Mouse (Mus musculus) forebrain, embryonic 13.5 days (tissue): Measurements from ENCODE around the gene Rrp12. TPM values are rescaled to one million over a fixed set of nuclear protein-coding genes. Genes with fewer than 3 reads are reported as not detected.
A peak's percentile ranks its signal among the peaks of the same experiment; 100 is the strongest.

Source experiments
- ATAC-seq: fragments of 200-750 bp; cut with Nextera tagmentation; 2 replicates; pipeline ENCODE4 v1.8.0; 2017
- H3K27ac ChIP-seq: fragments of 300-500 bp; sonication (generic); 2 replicates; pipeline ENCODE4 v1.5.1; 2015; ENCODE audit warnings: inconsistent platforms, mild to moderate bottlenecking, moderate library complexity
- H3K27me3 ChIP-seq: fragments of 300-500 bp; sonication (generic); 2 replicates; pipeline ENCODE4 v1.6.1; 2015; ENCODE audit warnings: mild to moderate bottlenecking, inconsistent platforms
- H3K36me3 ChIP-seq: fragments of 300-500 bp; sonication (generic); 2 replicates; pipeline ENCODE4 v1.6.1; 2015; ENCODE audit warnings: mild to moderate bottlenecking, inconsistent platforms; ENCODE audit not compliant: poor library complexity, severe bottlenecking
- H3K4me1 ChIP-seq: fragments of 300-500 bp; sonication (generic); 2 replicates; pipeline ENCODE4 v1.6.1; 2015; ENCODE audit warnings: inconsistent platforms
- H3K4me2 ChIP-seq: fragments of 300-500 bp; sonication (generic); 2 replicates; pipeline ENCODE4 v1.6.1; 2015; ENCODE audit warnings: inconsistent platforms, mild to moderate bottlenecking, moderate library complexity
- H3K4me3 ChIP-seq: fragments of 300-500 bp; sonication (generic); 2 replicates; pipeline ENCODE4 v1.5.1; 2015; ENCODE audit warnings: mild to moderate bottlenecking, inconsistent platforms
- H3K9ac ChIP-seq: fragments of 300-500 bp; sonication (generic); 2 replicates; pipeline ENCODE4 v1.6.1; 2015; ENCODE audit warnings: mild to moderate bottlenecking, inconsistent platforms
- H3K9me3 ChIP-seq: fragments of 300-500 bp; sonication (generic); replicated peaks from 2 replicates; pipeline ENCODE4 v1.6.1; 2016; ENCODE audit warnings: inconsistent platforms
- WGBS: fragments of 180-500 bp; shearing (Covaris S2); methylation state at CpG from one replicate; pipeline ENCODE4 v1.1.7; 2015; 5-methylcytosine and 5-hydroxymethylcytosine counted together
- polyA plus RNA-seq: library from polyadenylated mRNA; unstranded; fragments of >200 nt; fragmentation: Nextera tagmentation; extraction: Ambion mirVana; gene quantifications from 2 replicates; pipeline ENCODE4 v1.2.1, GENCODE M21; 2015

The Rrp12 gene
- 15.8 and 18.1 TPM in 2 replicates for polyA plus RNA-seq

GRCm38 (mm10) chr19:41895460-41896318 lies at the start of gene Rrp12:
TSS of gene Rrp12 (minus strand) at chr19:41896173.
- H3K9me3 ChIP-seq = no peaks in the 10 kb centered on the region
- H3K27ac ChIP-seq = no peak within 1 kb of the TSS
- no peaks in the 10 kb centered on the region for H3K27me3 ChIP-seq
- H3K9ac ChIP-seq = peak within 1 kb of the TSS; percentile 68
- peak within 1 kb of the TSS; percentile 83 for H3K4me2 ChIP-seq
- peak; percentile 99 for ATAC-seq
- peaks cover 7% of the 10 kb centered on the region for H3K36me3 ChIP-seq
- H3K4me3 ChIP-seq = peak within 1 kb of the TSS; percentile 91
- WGBS = 2% methylated on average over 46 of the region's 46 CpGs
- peaks cover 18% of the 10 kb centered on the region for H3K4me1 ChIP-seq

DNA sequence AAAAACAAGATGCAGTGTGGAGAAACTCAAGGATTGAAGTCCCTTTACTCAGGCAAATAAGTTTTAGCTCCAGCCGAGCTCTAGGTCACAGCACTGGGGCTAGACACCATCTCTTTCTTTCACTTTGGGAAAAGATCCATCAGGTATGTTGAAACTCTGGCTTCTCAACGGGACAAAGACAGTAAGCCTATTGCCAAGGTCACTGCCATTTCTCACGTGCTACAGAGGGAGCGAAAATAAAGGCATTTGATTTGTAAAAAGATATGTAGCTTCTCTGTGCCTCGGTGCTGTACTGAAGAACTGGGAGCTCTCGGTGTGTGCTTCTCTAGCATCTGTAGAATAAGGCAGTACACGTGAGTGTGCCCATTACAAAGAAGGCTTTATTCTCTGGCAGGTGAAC lies 47.9 kb upstream of the Rrp12 start:
- Histone ChIP-seq H3K4me2 (no peak overlapping the region), H3K9me3 (no peaks in the 10 kb centered on the region), H3K4me1 (no peaks in the 10 kb centered on the region), H3K27me3 (no peaks in the 10 kb centered on the region), H3K36me3 (peaks cover 96% of the 10 kb centered on the region), H3K4me3 (no peak overlapping the region), H3K9ac (no peak overlapping the region), H3K27ac (no peak overlapping the region)
- 90% methylated on average over 7 of the region's 7 CpGs for WGBS
- no peak for ATAC-seq

- H3K9me3 ChIP-seq = no peaks in the 10 kb centered on the region
- 95% methylated on average over 5 of the region's 5 CpGs for WGBS
- peaks cover 70% of the 10 kb centered on the region for H3K36me3 ChIP-seq
These were observed 42.6 kb upstream of the Rrp12 start for GRCm38 (mm10) chr19:41938539-41938938.

GRCm38 (mm10) chr19:41935921-41936320 lies 39.9 kb upstream of the Rrp12 start:
- H3K9ac ChIP-seq = no peak overlapping the region
- peaks cover 43% of the 10 kb centered on the region for H3K36me3 ChIP-seq
- H3K4me3 ChIP-seq = no peak overlapping the region
- no peak for ATAC-seq
- H3K9me3 ChIP-seq = no peaks in the 10 kb centered on the region
- H3K27ac ChIP-seq = no peak overlapping the region
- H3K4me1 ChIP-seq = peaks cover 23% of the 10 kb centered on the region
- no peaks in the 10 kb centered on the region for H3K27me3 ChIP-seq
- no peak overlapping the region for H3K4me2 ChIP-seq
- 88% methylated on average over 1 of the region's 1 CpGs for WGBS

More at GRCm38 (mm10) chr19:41938539-41938938, 42.6 kb upstream of the Rrp12 start:
- Histone ChIP-seq H3K27me3 (no peaks in the 10 kb centered on the region), H3K9ac (no peak overlapping the region), H3K4me2 (no peak overlapping the region), H3K4me1 (peaks cover 12% of the 10 kb centered on the region), H3K4me3 (no peak overlapping the region), H3K27ac (no peak overlapping the region)
- no peak for ATAC-seq

- ATAC-seq = no peak
- no peaks in the 10 kb centered on the region for H3K9me3 ChIP-seq
- peak overlapping the region; percentile 95 for H3K4me2 ChIP-seq
- H3K4me3 ChIP-seq = peak overlapping the region; percentile 95
- H3K36me3 ChIP-seq = peaks cover 38% of the 10 kb centered on the region
- WGBS = 39% methylated on average over 6 of the region's 6 CpGs
- peaks cover 23% of the 10 kb centered on the region for H3K4me1 ChIP-seq
- H3K27ac ChIP-seq = no peak overlapping the region; the same call in 1 of the 2 replicates
- no peaks in the 10 kb centered on the region for H3K27me3 ChIP-seq
- H3K9ac ChIP-seq = peak overlapping the region; percentile 84
These were observed 38.2 kb upstream of the Rrp12 start for GRCm38 (mm10) chr19:41934124-41934523.

DNA sequence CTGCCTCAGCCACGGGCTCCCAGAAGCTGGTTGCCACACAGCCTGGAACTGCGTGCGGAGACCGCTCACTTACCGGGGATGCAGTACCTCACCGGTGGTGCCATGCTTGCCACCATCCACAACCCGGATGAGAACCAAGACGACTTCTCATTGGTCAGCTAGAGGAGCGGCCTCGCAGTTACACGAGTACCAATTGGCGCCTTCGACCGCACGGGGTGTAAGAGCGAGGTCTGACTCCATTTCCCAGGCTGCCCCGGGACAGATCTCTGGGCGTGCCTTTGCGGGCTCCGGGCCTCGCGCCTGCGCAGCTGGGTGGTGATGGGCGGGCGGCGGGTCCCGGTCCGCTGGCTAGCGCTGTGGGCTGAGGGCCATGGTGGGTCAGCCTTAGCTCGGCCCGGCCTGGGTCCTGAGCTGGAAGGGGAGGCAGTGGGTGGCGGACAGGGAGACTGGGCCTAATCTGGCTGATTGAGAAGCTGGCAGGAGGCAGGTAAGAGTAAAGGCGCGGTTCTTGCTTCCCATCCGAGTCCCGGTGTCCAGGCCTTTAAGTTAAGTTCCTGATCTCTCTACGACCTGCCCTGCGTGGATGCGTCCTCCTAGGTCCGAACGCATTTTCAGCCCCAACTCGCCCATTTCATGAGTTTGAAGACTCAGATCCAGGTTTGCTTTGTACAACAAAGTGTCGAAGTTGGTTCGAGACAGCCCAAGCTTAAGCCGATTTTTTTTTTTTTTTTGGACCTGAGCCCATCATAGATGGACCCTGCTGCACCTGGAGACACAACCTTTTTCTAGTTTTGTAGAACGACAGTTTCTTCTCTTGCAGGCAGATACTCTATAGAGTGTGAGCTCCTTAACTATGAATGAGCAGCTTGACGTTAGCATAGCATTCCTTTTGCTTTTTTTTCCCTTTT lies 37.5 kb upstream of the Rrp12 start, which contains the start of the genes Exosc1 and Zdhhc16:
Gene Exosc1, minus strand, starts transcription at position 245 of the 908 bp plus-strand sequence.
Gene Zdhhc16, plus strand, starts transcription at position 302 of the 908 bp plus-strand sequence.
- peaks cover 39% of the 10 kb centered on the region for H3K36me3 ChIP-seq
- H3K4me1 ChIP-seq = peaks cover 23% of the 10 kb centered on the region
- peak within 1 kb of the TSS; percentile 95 for H3K4me3 ChIP-seq
- H3K4me2 ChIP-seq = peak within 1 kb of the TSS; percentile 95
- H3K9ac ChIP-seq = peak within 1 kb of the TSS; percentile 84
- under 1% methylated on average over 47 of the region's 47 CpGs for WGBS
- peak; percentile 100 for ATAC-seq
- H3K27ac ChIP-seq = no peak within 1 kb of the TSS; the same call in 1 of the 2 replicates
- no peaks in the 10 kb centered on the region for H3K27me3 ChIP-seq
- no peaks in the 10 kb centered on the region for H3K9me3 ChIP-seq

DNA sequence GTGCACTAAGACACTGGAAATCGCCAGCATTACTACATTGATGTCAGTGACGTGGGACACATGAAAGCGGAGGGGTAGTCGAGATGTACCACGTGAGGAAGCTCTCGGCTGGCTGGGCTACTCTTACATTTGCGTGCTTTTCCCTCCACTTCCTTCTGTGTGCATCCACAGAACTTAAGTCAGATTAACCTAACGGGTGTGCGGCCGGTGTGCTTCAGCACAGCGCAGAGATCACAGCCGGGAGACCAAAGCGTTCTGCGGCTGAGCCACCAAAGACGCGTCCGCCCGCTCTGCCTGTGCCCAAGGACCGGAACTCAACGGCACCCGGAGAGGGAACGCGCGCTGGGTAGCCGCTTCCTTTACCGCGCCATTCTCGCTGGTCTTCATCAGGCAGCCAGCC lies 36.7 kb upstream of the Rrp12 start:
- under 1% methylated on average over 28 of the region's 28 CpGs for WGBS
- peak; percentile 34; the same call in 1 of the 2 replicates for ATAC-seq
- Histone ChIP-seq H3K27me3 (no peaks in the 10 kb centered on the region), H3K36me3 (peaks cover 39% of the 10 kb centered on the region), H3K9ac (peak overlapping the region; percentile 72), H3K27ac (no peak overlapping the region), H3K4me2 (peak overlapping the region; percentile 95), H3K9me3 (no peaks in the 10 kb centered on the region), H3K4me3 (peak overlapping the region; percentile 95), H3K4me1 (peaks cover 23% of the 10 kb centered on the region)

- Histone ChIP-seq H3K4me2 (no peak overlapping the region), H3K4me3 (no peak overlapping the region), H3K36me3 (peaks cover 77% of the 10 kb centered on the region), H3K9ac (no peak overlapping the region), H3K4me1 (no peaks in the 10 kb centered on the region), H3K27me3 (no peaks in the 10 kb centered on the region), H3K9me3 (no peaks in the 10 kb centered on the region), H3K27ac (no peak overlapping the region)
- ATAC-seq = no peak
- WGBS = 75% methylated on average over 5 of the region's 5 CpGs
These were observed 24.6 kb upstream of the Rrp12 start for GRCm38 (mm10) chr19:41920412-41921067.

DNA sequence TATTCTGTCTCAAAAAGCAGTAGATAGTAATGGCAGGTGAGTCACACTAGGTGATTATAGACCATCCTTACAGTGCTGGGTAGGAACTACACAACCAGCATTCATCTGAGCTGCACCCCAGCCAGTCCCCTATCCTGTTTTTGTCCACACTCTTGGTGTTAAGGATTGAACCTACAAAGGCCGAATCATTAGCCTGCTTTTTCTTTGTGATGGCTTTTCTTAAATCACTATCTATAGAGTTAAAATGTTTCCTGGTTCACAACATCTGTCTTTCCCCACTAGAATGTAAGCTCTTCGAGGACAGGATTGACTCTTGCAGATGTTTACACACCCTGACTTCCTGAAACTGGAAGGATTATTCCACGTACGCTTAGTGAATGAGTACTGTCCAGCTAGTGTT lies 23.5 kb upstream of the Rrp12 start:
- Histone ChIP-seq H3K4me2 (no peak overlapping the region), H3K4me3 (no peak overlapping the region), H3K27ac (no peak overlapping the region), H3K27me3 (no peaks in the 10 kb centered on the region), H3K4me1 (peaks cover under 1% of the 10 kb centered on the region; the same call in 1 of the 2 replicates), H3K9ac (no peak overlapping the region), H3K9me3 (no peaks in the 10 kb centered on the region), H3K36me3 (peaks cover 72% of the 10 kb centered on the region)
- 81% methylated on average over 4 of the region's 4 CpGs for WGBS
- ATAC-seq = no peak

DNA sequence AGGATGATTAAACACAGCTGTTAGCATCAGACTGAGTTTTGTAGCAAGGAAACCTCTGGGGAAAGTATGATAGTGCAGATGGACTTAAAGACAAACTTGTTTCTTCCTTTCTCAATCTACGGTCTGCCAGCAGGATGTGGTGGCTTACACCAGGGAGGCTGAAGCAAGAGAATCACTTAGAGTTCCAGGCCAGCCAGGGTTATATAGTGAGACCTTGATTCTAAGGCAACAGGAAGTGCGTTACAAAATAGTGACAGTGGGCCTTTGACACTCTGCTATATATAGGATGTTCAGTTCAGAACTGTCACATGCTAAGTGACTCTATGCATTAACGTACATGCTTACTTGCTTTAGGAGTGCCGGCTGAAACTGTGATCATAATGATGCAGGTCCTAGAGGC lies 20.9 kb upstream of the Rrp12 start:
- no peak for ATAC-seq
- Histone ChIP-seq H3K4me3 (no peak overlapping the region), H3K9me3 (no peaks in the 10 kb centered on the region), H3K9ac (no peak overlapping the region), H3K4me2 (no peak overlapping the region), H3K27ac (no peak overlapping the region), H3K36me3 (peaks cover 52% of the 10 kb centered on the region), H3K27me3 (no peaks in the 10 kb centered on the region), H3K4me1 (peaks cover 20% of the 10 kb centered on the region)
- 93% methylated on average over 4 of the region's 4 CpGs for WGBS

DNA sequence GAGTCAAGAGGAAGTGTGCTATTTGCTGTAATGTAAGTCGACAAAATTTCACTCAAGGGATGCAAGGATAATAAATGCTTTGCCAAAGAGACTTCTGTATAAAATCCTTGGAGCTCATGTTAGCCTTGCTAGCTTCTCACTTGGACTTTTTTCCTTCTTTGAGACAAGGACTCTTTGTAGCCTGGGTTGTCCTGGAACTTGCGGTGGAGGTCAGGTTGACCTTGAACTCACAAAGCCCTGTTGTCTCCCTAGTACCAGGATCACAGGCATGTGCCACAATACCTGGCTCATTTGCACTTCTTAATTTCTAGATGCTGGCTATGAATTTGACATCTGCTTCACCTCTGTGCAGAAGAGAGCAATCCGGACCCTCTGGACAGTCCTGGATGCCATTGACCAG lies 19.3 kb upstream of the Rrp12 start:
- H3K27ac ChIP-seq = no peak overlapping the region
- 92% methylated on average over 3 of the region's 3 CpGs for WGBS
- no peak overlapping the region for H3K9ac ChIP-seq
- H3K36me3 ChIP-seq = peaks cover 39% of the 10 kb centered on the region
- ATAC-seq = no peak
- no peak overlapping the region for H3K4me3 ChIP-seq
- H3K27me3 ChIP-seq = no peaks in the 10 kb centered on the region
- H3K9me3 ChIP-seq = no peaks in the 10 kb centered on the region
- H3K4me1 ChIP-seq = peaks cover 20% of the 10 kb centered on the region
- no peak overlapping the region for H3K4me2 ChIP-seq
